Mouse (Mus musculus): Measurements from ENCODE around the gene Tuba4a. TPM values are rescaled to one million over a fixed set of nuclear protein-coding genes. Genes with fewer than 3 reads are reported as not detected.

Tuba4a gene
- polyA plus RNA-seq, 1 experiment from 2014 or later: 18.0 TPM

GRCm38 (mm10) chr1:75229158-75229557 lies 9.5 kb upstream of the Tuba4a start:
- Histone ChIP-seq H3K27ac (ENCODE audit: low read depth, low read length) (no peak overlapping the region), H3K9me3 (ENCODE audit: control insufficient read depth, low read length) (no peaks in the 10 kb centered on the region), H3K36me3 (ENCODE audit: control insufficient read depth, insufficient read depth, low read length) (no peaks in the 10 kb centered on the region), H3K27me3 (ENCODE audit: control insufficient read depth, insufficient read depth, low read length) (no peaks in the 10 kb centered on the region), H3K4me1 (ENCODE audit: control insufficient read depth, insufficient read depth, low read length) (no peaks in the 10 kb centered on the region), H3K4me3 (ENCODE audit: low read depth, low read length) (no peak overlapping the region), H3K9ac (ENCODE audit: low read length) (no peak overlapping the region), H3K4me2 (ENCODE audit: low read depth) (no peak overlapping the region)
- DNase-seq (ENCODE audit: low spot score) (no peak), ATAC-seq (ENCODE audit: insufficient read depth, low FRiP score, low TSS enrichment) (no peak)
- 79% methylated on average over 4 of the region's 4 CpGs for WGBS

GRCm38 (mm10) chr1:75227653-75228052 lies 8.0 kb upstream of the Tuba4a start:
- H3K4me3 ChIP-seq (ENCODE audit: low read depth, low read length): no peak overlapping the region
- ATAC-seq (ENCODE audit: insufficient read depth, low FRiP score, low TSS enrichment): no peak
- no peak overlapping the region for H3K4me2 ChIP-seq (ENCODE audit: low read depth)
- no peak overlapping the region for H3K27ac ChIP-seq (ENCODE audit: low read depth, low read length)
- WGBS: 69% methylated on average over 1 of the region's 1 CpGs
- DNase-seq (ENCODE audit: low spot score): no peak
- H3K9ac ChIP-seq (ENCODE audit: low read length): no peak overlapping the region
- no peaks in the 10 kb centered on the region for H3K4me1 ChIP-seq (ENCODE audit: control insufficient read depth, insufficient read depth, low read length)
- 0 out of 2 replicates have a peak, but pooled peaks cover 3% of the 10 kb centered on the region for H3K27me3 ChIP-seq (ENCODE audit: control insufficient read depth, insufficient read depth, low read length)
- H3K36me3 ChIP-seq (ENCODE audit: control insufficient read depth, insufficient read depth, low read length): no peaks in the 10 kb centered on the region
- no peaks in the 10 kb centered on the region for H3K9me3 ChIP-seq (ENCODE audit: control insufficient read depth, low read length)

- Histone ChIP-seq H3K4me3 (ENCODE audit: low read depth, low read length) (no peak overlapping the region), H3K27me3 (ENCODE audit: control insufficient read depth, insufficient read depth, low read length) (0 out of 2 replicates have a peak, but pooled peaks cover 7% of the 10 kb centered on the region), H3K4me1 (ENCODE audit: control insufficient read depth, insufficient read depth, low read length) (no peaks in the 10 kb centered on the region), H3K9me3 (ENCODE audit: control insufficient read depth, low read length) (no peaks in the 10 kb centered on the region), H3K36me3 (ENCODE audit: control insufficient read depth, insufficient read depth, low read length) (no peaks in the 10 kb centered on the region), H3K9ac (ENCODE audit: low read length) (no peak overlapping the region), H3K27ac (ENCODE audit: low read depth, low read length) (no peak overlapping the region), H3K4me2 (ENCODE audit: low read depth) (no peak overlapping the region)
- ATAC-seq (ENCODE audit: insufficient read depth, low FRiP score, low TSS enrichment): no peak
- 71% methylated on average over 2 of the region's 2 CpGs for WGBS
- no peak for DNase-seq (ENCODE audit: low spot score)
These were observed 6.5 kb upstream of the Tuba4a start for GRCm38 (mm10) chr1:75226138-75226537.

GRCm38 (mm10) chr1:75225473-75225872 lies 5.8 kb upstream of the Tuba4a start:
- Histone ChIP-seq H3K36me3 (ENCODE audit: control insufficient read depth, insufficient read depth, low read length) (no peaks in the 10 kb centered on the region), H3K27me3 (ENCODE audit: control insufficient read depth, insufficient read depth, low read length) (peaks cover 12% of the 10 kb centered on the region), H3K4me2 (ENCODE audit: low read depth) (no peak overlapping the region), H3K4me3 (ENCODE audit: low read depth, low read length) (no peak overlapping the region), H3K9me3 (ENCODE audit: control insufficient read depth, low read length) (no peaks in the 10 kb centered on the region), H3K9ac (ENCODE audit: low read length) (no peak overlapping the region), H3K27ac (ENCODE audit: low read depth, low read length) (no peak overlapping the region), H3K4me1 (ENCODE audit: control insufficient read depth, insufficient read depth, low read length) (no peaks in the 10 kb centered on the region)
- ATAC-seq (ENCODE audit: insufficient read depth, low FRiP score, low TSS enrichment): no peak
- 69% methylated on average over 3 of the region's 3 CpGs for WGBS
- no peak for DNase-seq (ENCODE audit: low spot score)

DNA sequence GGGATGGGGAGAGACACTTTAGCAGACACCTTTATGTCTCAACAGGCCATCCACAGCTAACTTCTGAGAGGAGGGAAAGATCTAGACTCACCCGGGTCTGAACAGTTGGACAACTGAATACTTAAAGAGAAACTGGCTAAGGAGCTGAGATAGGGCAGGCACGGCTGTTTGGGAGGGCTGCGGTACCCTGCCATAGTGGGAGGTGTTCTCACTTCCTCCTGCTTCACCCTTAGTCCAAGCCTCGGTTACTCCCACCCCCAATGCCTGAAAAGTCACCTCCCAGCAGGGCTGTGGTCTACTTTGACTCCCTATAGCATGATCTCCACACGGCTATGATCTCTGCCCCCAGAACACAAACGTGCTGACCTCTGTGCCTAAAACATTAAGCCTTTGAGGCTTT lies 3.9 kb upstream of the Tuba4a start:
- WGBS: 74% methylated on average over 6 of the region's 6 CpGs
- Histone ChIP-seq H3K9me3 (ENCODE audit: control insufficient read depth, low read length) (no peaks in the 10 kb centered on the region; the same call in 1 of the 2 replicates), H3K36me3 (ENCODE audit: control insufficient read depth, insufficient read depth, low read length) (no peaks in the 10 kb centered on the region), H3K4me3 (ENCODE audit: low read depth, low read length) (no peak overlapping the region), H3K27ac (ENCODE audit: low read depth, low read length) (no peak overlapping the region), H3K9ac (ENCODE audit: low read length) (no peak overlapping the region), H3K4me1 (ENCODE audit: control insufficient read depth, insufficient read depth, low read length) (peaks cover 12% of the 10 kb centered on the region), H3K4me2 (ENCODE audit: low read depth) (no peak overlapping the region), H3K27me3 (ENCODE audit: control insufficient read depth, insufficient read depth, low read length) (peaks cover 32% of the 10 kb centered on the region)
- DNase-seq (ENCODE audit: low spot score) (no peak), ATAC-seq (ENCODE audit: insufficient read depth, low FRiP score, low TSS enrichment) (no peak)

GRCm38 (mm10) chr1:75222926-75223325 lies 3.3 kb upstream of the Tuba4a start:
- Histone ChIP-seq H3K9ac (ENCODE audit: low read length) (no peak overlapping the region), H3K27me3 (ENCODE audit: control insufficient read depth, insufficient read depth, low read length) (peaks cover 37% of the 10 kb centered on the region), H3K4me1 (ENCODE audit: control insufficient read depth, insufficient read depth, low read length) (peaks cover 13% of the 10 kb centered on the region), H3K9me3 (ENCODE audit: control insufficient read depth, low read length) (no peaks in the 10 kb centered on the region; the same call in 1 of the 2 replicates), H3K4me2 (ENCODE audit: low read depth) (no peak overlapping the region), H3K4me3 (ENCODE audit: low read depth, low read length) (no peak overlapping the region), H3K36me3 (ENCODE audit: control insufficient read depth, insufficient read depth, low read length) (no peaks in the 10 kb centered on the region), H3K27ac (ENCODE audit: low read depth, low read length) (no peak overlapping the region)
- 82% methylated on average over 6 of the region's 6 CpGs for WGBS
- no peak for DNase-seq (ENCODE audit: low spot score)
- no peak for ATAC-seq (ENCODE audit: insufficient read depth, low FRiP score, low TSS enrichment)

DNA sequence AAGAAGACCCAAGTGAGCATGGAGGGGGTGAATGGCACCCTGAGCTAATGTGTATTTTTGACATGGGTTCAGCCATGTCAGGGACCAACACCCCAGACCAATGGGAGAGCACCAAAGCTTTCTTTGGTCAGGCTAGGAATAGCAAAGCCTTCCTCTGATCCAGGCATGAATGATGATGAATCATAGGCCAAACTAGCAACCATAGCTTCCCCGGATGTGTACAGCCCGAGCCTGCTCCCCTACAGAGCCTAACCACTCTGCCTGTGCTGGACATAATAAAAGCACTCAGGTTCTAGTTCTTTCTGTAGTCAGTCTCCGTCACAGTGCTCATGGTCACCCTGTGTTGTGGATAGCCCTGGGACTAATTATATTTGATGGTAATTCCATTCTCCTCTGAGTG lies 1.9 kb upstream of the Tuba4a start:
- no peak for ATAC-seq (ENCODE audit: insufficient read depth, low FRiP score, low TSS enrichment)

DNA sequence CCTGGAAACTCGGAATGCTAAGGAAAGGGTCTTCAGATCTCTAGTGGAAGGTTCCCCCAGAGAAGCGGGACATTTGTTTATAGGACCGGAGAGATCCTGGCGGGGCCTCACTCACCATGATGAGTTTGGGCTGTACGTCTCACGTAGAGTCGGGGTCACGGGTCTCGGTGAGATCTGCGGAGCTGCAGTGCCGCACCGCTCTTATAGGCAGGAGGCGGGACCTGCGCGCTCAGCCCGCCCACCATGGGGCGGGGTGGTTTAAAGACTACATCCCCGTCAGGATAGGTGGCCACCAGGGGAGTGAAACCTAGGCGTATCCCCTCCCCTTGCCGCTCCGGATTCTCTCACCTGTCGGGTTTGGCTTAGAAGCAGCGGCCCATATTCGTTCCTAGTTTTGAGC lies 587 bp downstream of the Tuba4a start:
- ATAC-seq (ENCODE audit: insufficient read depth, low FRiP score, low TSS enrichment) (0 out of 2 replicates have a peak, but pooled peaks have one; percentile 76), DNase-seq (ENCODE audit: low spot score) (peak; percentile 78)
- WGBS: 0% methylated on average over 24 of the region's 24 CpGs
- peaks cover 13% of the 10 kb centered on the region for H3K4me1 ChIP-seq (ENCODE audit: control insufficient read depth, insufficient read depth, low read length)
- H3K27me3 ChIP-seq (ENCODE audit: control insufficient read depth, insufficient read depth, low read length): peaks cover 46% of the 10 kb centered on the region
- H3K4me3 ChIP-seq (ENCODE audit: low read depth, low read length): peak overlapping the region; percentile 49
- H3K27ac ChIP-seq (ENCODE audit: low read depth, low read length): no peak overlapping the region
- H3K36me3 ChIP-seq (ENCODE audit: control insufficient read depth, insufficient read depth, low read length): peaks cover 4% of the 10 kb centered on the region
- no peaks in the 10 kb centered on the region; the same call in 1 of the 2 replicates for H3K9me3 ChIP-seq (ENCODE audit: control insufficient read depth, low read length)
- peak overlapping the region; percentile 36; the same call in 1 of the 2 replicates for H3K9ac ChIP-seq (ENCODE audit: low read length)
- H3K4me2 ChIP-seq (ENCODE audit: low read depth): peak overlapping the region; percentile 92

More for the DNA sequence above, 1.9 kb upstream of the Tuba4a start:
- 83% methylated on average over 3 of the region's 3 CpGs for WGBS
- peaks cover 13% of the 10 kb centered on the region for H3K4me1 ChIP-seq (ENCODE audit: control insufficient read depth, insufficient read depth, low read length)
- no peaks in the 10 kb centered on the region for H3K36me3 ChIP-seq (ENCODE audit: control insufficient read depth, insufficient read depth, low read length)
- DNase-seq (ENCODE audit: low spot score): no peak
- no peaks in the 10 kb centered on the region; the same call in 1 of the 2 replicates for H3K9me3 ChIP-seq (ENCODE audit: control insufficient read depth, low read length)
- H3K27me3 ChIP-seq (ENCODE audit: control insufficient read depth, insufficient read depth, low read length): peaks cover 46% of the 10 kb centered on the region
- no peak overlapping the region for H3K4me3 ChIP-seq (ENCODE audit: low read depth, low read length)
- no peak overlapping the region for H3K27ac ChIP-seq (ENCODE audit: low read depth, low read length)
- H3K4me2 ChIP-seq (ENCODE audit: low read depth): no peak overlapping the region
- no peak overlapping the region for H3K9ac ChIP-seq (ENCODE audit: low read length)

GRCm38 (mm10) chr1:75218227-75219001 lies 1.3 kb downstream of the Tuba4a start:
- Histone ChIP-seq H3K4me1 (ENCODE audit: control insufficient read depth, insufficient read depth, low read length) (peaks cover 13% of the 10 kb centered on the region), H3K9me3 (ENCODE audit: control insufficient read depth, low read length) (no peaks in the 10 kb centered on the region; the same call in 1 of the 2 replicates), H3K27ac (ENCODE audit: low read depth, low read length) (no peak overlapping the region), H3K9ac (ENCODE audit: low read length) (peak overlapping the region; percentile 36; the same call in 1 of the 2 replicates), H3K4me3 (ENCODE audit: low read depth, low read length) (peak overlapping the region; percentile 49), H3K36me3 (ENCODE audit: control insufficient read depth, insufficient read depth, low read length) (peaks cover 5% of the 10 kb centered on the region), H3K4me2 (ENCODE audit: low read depth) (peak overlapping the region; percentile 92), H3K27me3 (ENCODE audit: control insufficient read depth, insufficient read depth, low read length) (peaks cover 43% of the 10 kb centered on the region)
- 1% methylated on average over 38 of the region's 38 CpGs for WGBS
- DNase-seq (ENCODE audit: low spot score) (no peak), ATAC-seq (ENCODE audit: insufficient read depth, low FRiP score, low TSS enrichment) (peak; percentile 36; the same call in 1 of the 2 replicates)

All from neural tube, embryonic 11.5 days (tissue).